Mouse (Mus musculus): ENCODE measurements at regions not wholly inside any gene's neighbourhood (a gene's known extent, or its start where the extent isn't known, plus 50 kb on each side); places are given as distances from the start of the nearest gene placed in this dataset.

GRCm38 (mm10) chr12:26532823-26533640, 64.0 kb downstream of the Cmpk2 start:
- H3K27me3 ChIP-seq (ENCODE audit: control insufficient read depth, insufficient read depth, low read length): no peaks in the 10 kb centered on the region
- H3K9me3 ChIP-seq (ENCODE audit: control insufficient read depth, low read length): no peaks in the 10 kb centered on the region
- WGBS (ENCODE audit: insufficient replicate concordance): 52% methylated on average over 13 of the region's 13 CpGs
- no peak overlapping the region for H3K27ac ChIP-seq
- peak; percentile 90 for TF ChIP-seq CTCF (IDR thresholded peaks at IDR 0.05; ENCODE audit: low read depth)
- TF ChIP-seq EP300 (IDR thresholded peaks at IDR 0.05; ENCODE audit: low read depth): no peak
- no peak for ATAC-seq (ENCODE audit: insufficient read depth)
- no peaks in the 10 kb centered on the region for H3K4me1 ChIP-seq (replicated peaks; ENCODE audit: control insufficient read depth in 2 of 2, insufficient read depth in 2 of 2, low read length in 1 of 2)
- H3K4me2 ChIP-seq (ENCODE audit: low read depth): no peak overlapping the region
- H3K36me3 ChIP-seq (replicated peaks; ENCODE audit: control insufficient read depth, insufficient read depth, low read depth): no peaks in the 10 kb centered on the region
- peak in 2 of 3 experiments; percentile 9 to 13 for DNase-seq (ENCODE audit: low read depth in 3 of 3, low spot score in 3 of 3)
- no peak overlapping the region for H3K9ac ChIP-seq (replicated peaks)
- no peak overlapping the region for H3K4me3 ChIP-seq (ENCODE audit: insufficient read depth in 1 of 2, low read depth in 2 of 2, low read length in 2 of 2)

- Histone ChIP-seq H3K4me3 (ENCODE audit: insufficient read depth in 1 of 2, low read depth in 2 of 2, low read length in 2 of 2) (no peak overlapping the region), H3K4me1 (replicated peaks; ENCODE audit: control insufficient read depth in 2 of 2, insufficient read depth in 2 of 2, low read length in 1 of 2) (no peaks in the 10 kb centered on the region), H3K9me3 (ENCODE audit: control insufficient read depth, low read length) (no peaks in the 10 kb centered on the region), H3K27me3 (ENCODE audit: control insufficient read depth, insufficient read depth, low read length) (no peaks in the 10 kb centered on the region), H3K36me3 (replicated peaks; ENCODE audit: control insufficient read depth, insufficient read depth, low read depth) (no peaks in the 10 kb centered on the region), H3K9ac (replicated peaks) (no peak overlapping the region), H3K4me2 (ENCODE audit: low read depth) (no peak overlapping the region), H3K27ac (no peak overlapping the region)
- DNase-seq (ENCODE audit: low read depth in 3 of 3, low spot score in 3 of 3) (no peak), ATAC-seq (ENCODE audit: insufficient read depth) (no peak)
- TF ChIP-seq EP300 (IDR thresholded peaks at IDR 0.05; ENCODE audit: low read depth) (no peak), CTCF (IDR thresholded peaks at IDR 0.05; ENCODE audit: low read depth) (no peak)
- WGBS (ENCODE audit: insufficient replicate concordance): 69% methylated on average over 6 of the region's 6 CpGs
Measured at GRCm38 (mm10) chr12:26532076-26532475, 63.1 kb downstream of the Cmpk2 start.
